Mouse (Mus musculus): ENCODE results near the gene Armh3. TPM values are rescaled to one million over a fixed set of nuclear protein-coding genes. Genes with fewer than 3 reads are reported as not detected.

Armh3 gene
- total RNA-seq, 1 experiment = 8.0 TPM

GRCm38 (mm10) chr19:45911236-45912025, 86.9 kb downstream of the Armh3 start:
- Histone ChIP-seq H3K9ac (ENCODE audit: insufficient read depth, low read depth, low read length, poor library complexity, severe bottlenecking) (no peak overlapping the region), H3K27ac (ENCODE audit: insufficient read depth, low read depth, low read length, poor library complexity, severe bottlenecking) (no peak overlapping the region), H3K9me3 (ENCODE audit: control insufficient read depth, insufficient read depth, low read depth, low read length) (no peaks in the 10 kb centered on the region), H3K36me3 (ENCODE audit: control insufficient read depth, insufficient read depth, low read length, poor library complexity, severe bottlenecking) (peaks cover 3% of the 10 kb centered on the region; the same call in 1 of the 2 replicates), H3K4me1 (ENCODE audit: control insufficient read depth in 2 of 2, insufficient read depth in 2 of 2, low read length in 2 of 2, poor library complexity in 1 of 2) (no peaks in the 10 kb centered on the region), H3K4me3 (ENCODE audit: insufficient read depth in 1 of 2, low read depth in 1 of 2, low read length in 2 of 2, poor library complexity in 1 of 2, severe bottlenecking in 1 of 2) (no peak overlapping the region)
- TF ChIP-seq MAFK (IDR thresholded peaks at IDR 0.05; ENCODE audit: insufficient read depth, low read depth, low read length) (no peak), ZC3H11A (IDR thresholded peaks at IDR 0.05; ENCODE audit: borderline replicate concordance, low read depth, low read length) (no peak), HCFC1 (IDR thresholded peaks at IDR 0.05; ENCODE audit: borderline replicate concordance, insufficient read depth, low read length) (no peak)
- in situ Hi-C loops (cut with MboI; ENCODE audit: low sequenced_read_pairs in 2 of 2, unreplicated experiment in 2 of 2) = no loop called here
- DNase-seq (ENCODE audit: low read depth, low spot score) = no peak

GRCm38 (mm10) chr19:45908246-45908645, 90.0 kb downstream of the Armh3 start:
- no peak for DNase-seq (ENCODE audit: low read depth, low spot score)
- in situ Hi-C loops (cut with MboI; ENCODE audit: low sequenced_read_pairs in 2 of 2, unreplicated experiment in 2 of 2) = no loop called here
- Histone ChIP-seq H3K9me3 (ENCODE audit: control insufficient read depth, insufficient read depth, low read depth, low read length) (no peaks in the 10 kb centered on the region), H3K27ac (ENCODE audit: insufficient read depth, low read depth, low read length, poor library complexity, severe bottlenecking) (no peak overlapping the region), H3K9ac (ENCODE audit: insufficient read depth, low read depth, low read length, poor library complexity, severe bottlenecking) (no peak overlapping the region), H3K4me1 (ENCODE audit: control insufficient read depth in 2 of 2, insufficient read depth in 2 of 2, low read length in 2 of 2, poor library complexity in 1 of 2) (no peaks in the 10 kb centered on the region), H3K4me3 (ENCODE audit: insufficient read depth in 1 of 2, low read depth in 1 of 2, low read length in 2 of 2, poor library complexity in 1 of 2, severe bottlenecking in 1 of 2) (no peak overlapping the region), H3K36me3 (ENCODE audit: control insufficient read depth, insufficient read depth, low read length, poor library complexity, severe bottlenecking) (peaks cover 3% of the 10 kb centered on the region; the same call in 1 of the 2 replicates)
- TF ChIP-seq ZNF384 (IDR thresholded peaks at IDR 0.05; ENCODE audit: low read depth, low read length) = no peak
- no peak for TF ChIP-seq ZC3H11A (IDR thresholded peaks at IDR 0.05; ENCODE audit: borderline replicate concordance, low read depth, low read length)
- TF ChIP-seq HCFC1 (IDR thresholded peaks at IDR 0.05; ENCODE audit: borderline replicate concordance, insufficient read depth, low read length) = no peak
- TF ChIP-seq CHD2 (IDR thresholded peaks at IDR 0.05; ENCODE audit: low read depth, low read length) = no peak
- TF ChIP-seq MAFK (IDR thresholded peaks at IDR 0.05; ENCODE audit: insufficient read depth, low read depth, low read length) = no peak

GRCm38 (mm10) chr19:45907416-45907815, 90.9 kb downstream of the Armh3 start:
- no peaks in the 10 kb centered on the region for H3K9me3 ChIP-seq (ENCODE audit: control insufficient read depth, insufficient read depth, low read depth, low read length)
- no peak for DNase-seq (ENCODE audit: low read depth, low spot score)
- H3K4me1 ChIP-seq (ENCODE audit: control insufficient read depth in 2 of 2, insufficient read depth in 2 of 2, low read length in 2 of 2, poor library complexity in 1 of 2) = no peaks in the 10 kb centered on the region
- H3K36me3 ChIP-seq (ENCODE audit: control insufficient read depth, insufficient read depth, low read length, poor library complexity, severe bottlenecking) = peaks cover 3% of the 10 kb centered on the region; the same call in 1 of the 2 replicates
- no peak overlapping the region for H3K9ac ChIP-seq (ENCODE audit: insufficient read depth, low read depth, low read length, poor library complexity, severe bottlenecking)
- no peak overlapping the region for H3K27ac ChIP-seq (ENCODE audit: insufficient read depth, low read depth, low read length, poor library complexity, severe bottlenecking)
- TF ChIP-seq ZC3H11A (IDR thresholded peaks at IDR 0.05; ENCODE audit: borderline replicate concordance, low read depth, low read length) = no peak
- no peak for TF ChIP-seq MAFK (IDR thresholded peaks at IDR 0.05; ENCODE audit: insufficient read depth, low read depth, low read length)
- no peak for TF ChIP-seq CHD2 (IDR thresholded peaks at IDR 0.05; ENCODE audit: low read depth, low read length)
- no peak for TF ChIP-seq ZNF384 (IDR thresholded peaks at IDR 0.05; ENCODE audit: low read depth, low read length)
- no peak for TF ChIP-seq HCFC1 (IDR thresholded peaks at IDR 0.05; ENCODE audit: borderline replicate concordance, insufficient read depth, low read length)
- in situ Hi-C loops (cut with MboI; ENCODE audit: low sequenced_read_pairs in 2 of 2, unreplicated experiment in 2 of 2) = no loop called here
- no peak overlapping the region for H3K4me3 ChIP-seq (ENCODE audit: insufficient read depth in 1 of 2, low read depth in 1 of 2, low read length in 2 of 2, poor library complexity in 1 of 2, severe bottlenecking in 1 of 2)

GRCm38 (mm10) chr19:45903861-45904260, 94.4 kb downstream of the Armh3 start:
- in situ Hi-C loops (cut with MboI; ENCODE audit: low sequenced_read_pairs in 2 of 2, unreplicated experiment in 2 of 2) = no loop called here
- Histone ChIP-seq H3K9me3 (ENCODE audit: control insufficient read depth, insufficient read depth, low read depth, low read length) (no peaks in the 10 kb centered on the region), H3K4me1 (ENCODE audit: control insufficient read depth in 2 of 2, insufficient read depth in 2 of 2, low read length in 2 of 2, poor library complexity in 1 of 2) (no peaks in the 10 kb centered on the region), H3K36me3 (ENCODE audit: control insufficient read depth, insufficient read depth, low read length, poor library complexity, severe bottlenecking) (peaks cover 3% of the 10 kb centered on the region; the same call in 1 of the 2 replicates), H3K4me3 (ENCODE audit: insufficient read depth in 1 of 2, low read depth in 1 of 2, low read length in 2 of 2, poor library complexity in 1 of 2, severe bottlenecking in 1 of 2) (no peak overlapping the region), H3K9ac (ENCODE audit: insufficient read depth, low read depth, low read length, poor library complexity, severe bottlenecking) (no peak overlapping the region), H3K27ac (ENCODE audit: insufficient read depth, low read depth, low read length, poor library complexity, severe bottlenecking) (no peak overlapping the region)
- no peak for DNase-seq (ENCODE audit: low read depth, low spot score)
- no peak for TF ChIP-seq MAFK (IDR thresholded peaks at IDR 0.05; ENCODE audit: insufficient read depth, low read depth, low read length)
